Mouse (Mus musculus) activated CD4-positive, CD25-positive, alpha-beta regulatory T cell (primary cell): Measurements from ENCODE around the gene Anxa4. TPM values are rescaled to one million over a fixed set of nuclear protein-coding genes. Genes with fewer than 3 reads are reported as not detected.

ENCODE experiments used
- polyA plus RNA-seq, 2 experiments: library from polyadenylated mRNA; unstranded; fragments of 100-300 nt; shearing (Covaris generic); gene quantifications; one replicate each; pipeline ENCODE4 v1.2.1; 2017

Anxa4 gene
- 10 to 100 TPM in 1 of 2 experiments, 1 to 10 TPM in 1; 9.3 to 30.9 TPM for polyA plus RNA-seq

GRCm38 (mm10) chr6:86793021-86793815 lies at the start of gene Anxa4:
Gene Anxa4, minus strand, starts transcription at chr6:86793584.

GRCm38 (mm10) chr6:86733183-86733876 lies 60.1 kb downstream of the Anxa4 start, which contains the start of gene Gmcl1:
Gene Gmcl1, minus strand, starts transcription at chr6:86733383.

Other genes with a start within 250 kb of the Anxa4 start
- gene Asprv1, start 165.4 kb downstream of the Anxa4 start, polyA plus RNA-seq: under 1 TPM; 0.18 to 0.31 TPM
- gene Mxd1, start 124.4 kb downstream of the Anxa4 start, polyA plus RNA-seq: 100 to 1,000 TPM in 1 of 2 experiments, 10 to 100 TPM in 1; 77.5 to 102 TPM
- 10 to 100 TPM; 86.5 to 87.0 TPM for gene Snrnp27, start 109.1 kb downstream of the Anxa4 start, polyA plus RNA-seq
- gene Gmcl1, start 60.2 kb downstream of the Anxa4 start, polyA plus RNA-seq: 10 to 100 TPM; 49.5 to 56.6 TPM
- gene Aak1, start 55.9 kb upstream of the Anxa4 start, polyA plus RNA-seq: 10 to 100 TPM; 50.8 to 67.7 TPM
- 100 to 1,000 TPM in 1 of 2 experiments, 10 to 100 TPM in 1; 98.5 to 105 TPM for gene Nfu1, start 215.7 kb upstream of the Anxa4 start, polyA plus RNA-seq
- 10 to 100 TPM; 18.0 to 26.0 TPM for gene Gfpt1, start 249.3 kb upstream of the Anxa4 start, polyA plus RNA-seq